Mouse (Mus musculus) right cerebral cortex, adult 18-20 months (tissue): ENCODE measurements around the gene Inpp5k.

Experiments
- DNase-seq: peaks from one replicate; pipeline ENCODE4 v3.0.0; 2022; ENCODE audit warnings: mixed read lengths

Inpp5k gene

DNA sequence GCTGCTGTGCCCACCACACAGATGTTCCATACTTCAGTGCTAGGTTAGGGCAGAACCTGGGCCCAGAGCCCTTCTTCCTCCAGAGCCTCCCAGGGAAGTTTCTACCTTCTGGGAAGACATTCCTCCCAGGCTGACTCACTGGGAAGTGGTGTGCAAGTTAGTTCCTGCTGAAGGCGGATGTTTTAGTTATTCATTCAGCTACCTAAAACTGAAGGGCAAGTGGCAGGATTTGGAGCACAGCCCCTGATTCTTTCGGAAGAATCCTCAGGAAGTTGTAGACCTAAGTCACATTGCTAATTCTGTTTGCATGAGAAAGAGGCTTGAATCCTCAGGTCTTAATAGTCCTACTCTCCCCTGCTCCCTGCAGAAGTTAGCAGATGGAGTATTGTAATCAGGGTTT lies 9.4 kb upstream of the Inpp5k start:
- DNase-seq, result no peak

DNA sequence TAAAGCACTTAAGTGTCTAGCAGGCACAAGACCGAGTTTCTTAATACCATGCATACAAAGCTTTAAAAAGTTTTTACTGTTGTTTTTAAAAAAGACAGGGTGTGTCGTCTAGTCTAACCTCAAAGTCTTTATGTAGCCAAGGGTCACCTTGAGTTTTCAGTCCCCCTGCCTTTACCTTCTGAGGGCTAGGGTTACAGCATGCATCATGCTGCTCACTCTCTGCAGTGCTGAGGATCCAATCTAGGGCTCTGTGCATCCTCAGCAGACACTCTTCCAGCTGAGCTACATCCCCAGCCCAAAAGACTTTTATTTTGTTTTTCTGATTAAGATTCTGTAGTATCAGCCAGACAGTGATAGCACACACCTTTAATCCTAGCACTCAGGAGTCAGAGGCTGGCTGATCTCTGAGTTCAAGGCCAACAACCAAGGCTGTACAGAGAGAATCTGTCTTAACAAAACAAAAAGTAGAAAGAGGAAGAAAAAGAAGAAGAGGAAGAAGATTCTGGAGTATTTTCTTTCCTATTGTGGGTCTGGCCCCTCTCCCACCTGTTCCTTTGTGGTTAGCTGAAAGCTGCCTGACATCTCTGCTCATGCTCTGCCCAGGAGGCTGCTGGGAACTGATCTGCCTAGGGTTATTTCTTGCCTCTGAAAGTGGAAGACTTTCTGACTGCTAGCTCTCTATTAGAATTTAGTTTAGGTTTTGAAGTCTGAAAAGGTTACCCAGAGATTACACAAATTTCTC lies 8.0 kb upstream of the Inpp5k start:
- DNase-seq, result no peak

DNA sequence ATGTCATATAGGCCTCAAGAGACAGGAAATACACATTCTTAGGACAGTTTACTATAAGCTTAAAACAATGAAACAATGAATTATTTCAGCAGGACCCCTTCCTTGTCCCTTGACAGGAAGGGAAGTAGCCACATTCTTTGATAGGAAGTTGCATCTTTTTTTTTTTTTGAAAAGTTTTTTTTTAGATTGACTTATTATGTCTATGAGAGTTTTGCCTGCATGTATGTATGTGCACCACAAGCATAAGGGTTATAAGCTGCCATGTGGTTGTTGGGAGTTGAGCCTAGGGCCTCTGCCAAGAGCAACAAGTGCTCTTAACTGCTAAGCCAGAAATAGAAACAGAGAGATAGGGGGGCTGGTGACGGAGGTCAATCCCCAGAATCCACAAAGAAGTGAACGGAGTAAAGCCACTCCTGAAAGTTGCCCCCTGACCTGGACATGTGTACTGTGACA lies 6.7 kb upstream of the Inpp5k start:
- no peak for DNase-seq

DNA sequence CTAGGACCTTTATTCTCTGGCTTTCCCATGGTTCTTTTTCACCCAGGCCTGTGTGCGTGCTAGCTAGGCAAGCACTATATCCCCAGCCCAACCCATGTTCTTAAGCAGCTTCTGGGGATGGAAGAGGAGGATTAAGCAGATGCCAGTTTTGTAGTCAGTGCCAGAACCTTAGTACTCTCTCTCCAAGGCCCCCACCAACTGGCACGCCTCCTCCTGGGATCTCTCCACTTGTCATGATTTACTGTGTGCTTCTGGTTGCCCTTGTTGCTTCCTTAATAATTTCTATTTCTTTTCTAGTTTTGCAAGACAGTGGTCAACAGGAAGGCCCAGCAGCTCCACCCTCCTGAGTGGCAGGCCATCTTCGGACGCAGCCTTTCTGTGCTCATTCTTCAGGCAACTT lies 5.0 kb upstream of the Inpp5k start:
- DNase-seq, result peak; percentile 49

DNA sequence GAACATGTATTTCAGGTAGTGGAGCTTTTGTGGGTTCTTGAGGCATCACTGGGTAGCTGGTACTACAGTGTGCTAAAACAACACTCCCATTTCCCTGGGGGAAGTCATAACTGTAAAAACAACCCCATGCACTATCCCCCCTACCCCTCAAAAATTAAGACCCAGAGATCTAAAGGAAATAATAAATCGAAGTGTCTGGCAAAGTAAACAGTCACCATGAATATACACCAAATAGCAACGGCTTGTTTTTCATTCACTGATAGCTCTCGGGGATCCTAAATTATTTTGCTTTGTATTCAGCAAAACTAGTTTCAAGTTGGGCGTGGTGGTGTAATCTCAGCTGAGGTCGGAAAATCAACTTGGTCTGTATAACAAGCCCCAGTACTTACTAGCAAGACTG lies 690 bp upstream of the Inpp5k start:
- DNase-seq, result no peak

DNA sequence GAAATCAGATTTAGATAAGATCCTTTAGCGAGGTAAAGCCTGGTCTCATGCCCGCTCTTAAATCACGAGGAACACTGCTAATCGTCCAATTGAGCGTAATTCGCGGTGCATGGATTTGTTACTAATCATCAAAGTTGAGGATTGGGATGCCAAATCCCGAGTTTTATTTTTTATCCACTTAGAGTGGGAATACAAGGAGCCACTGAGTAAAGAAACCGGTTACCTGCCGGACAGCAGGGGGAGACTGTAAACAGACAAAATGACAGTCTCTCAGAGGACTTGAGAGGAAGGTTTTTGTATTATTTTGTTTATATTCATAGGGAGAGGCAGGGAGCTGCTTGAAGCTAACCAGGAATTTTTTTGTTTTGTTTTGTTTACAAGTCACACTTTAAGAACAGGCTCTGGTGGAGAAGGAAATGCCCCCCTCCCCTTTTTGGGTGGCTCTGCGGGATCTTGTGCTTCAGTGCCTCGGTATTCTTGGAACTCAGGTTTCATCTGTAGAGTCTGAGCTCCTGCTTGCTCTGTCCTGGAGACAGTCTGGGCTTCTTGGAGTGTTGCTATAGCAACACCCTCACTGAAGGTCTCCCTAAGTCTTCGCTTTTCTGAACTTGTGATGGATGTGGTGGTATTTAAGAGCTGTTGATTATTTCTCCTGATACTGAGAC lies 905 bp downstream of the Inpp5k start:
- DNase-seq, result no peak

DNA sequence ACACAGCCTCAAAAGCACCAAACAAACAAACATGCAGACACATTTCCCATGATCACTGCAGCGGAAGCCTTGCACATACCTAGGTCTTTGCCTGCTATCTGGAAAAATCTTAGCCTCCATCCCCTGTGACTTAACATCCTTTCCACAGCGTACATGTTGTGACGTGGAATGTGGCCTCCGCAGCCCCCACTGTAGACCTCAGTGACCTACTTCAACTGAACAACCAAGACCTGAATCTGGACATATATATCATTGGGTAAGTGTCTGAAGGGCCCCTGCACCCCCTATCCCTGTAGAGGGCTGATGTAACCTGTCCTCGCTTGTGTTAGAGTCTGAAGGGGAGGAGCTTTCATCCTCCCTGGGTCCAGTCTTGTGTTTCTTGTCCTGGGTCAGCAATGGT lies 2.1 kb downstream of the Inpp5k start:
- no peak for DNase-seq

DNA sequence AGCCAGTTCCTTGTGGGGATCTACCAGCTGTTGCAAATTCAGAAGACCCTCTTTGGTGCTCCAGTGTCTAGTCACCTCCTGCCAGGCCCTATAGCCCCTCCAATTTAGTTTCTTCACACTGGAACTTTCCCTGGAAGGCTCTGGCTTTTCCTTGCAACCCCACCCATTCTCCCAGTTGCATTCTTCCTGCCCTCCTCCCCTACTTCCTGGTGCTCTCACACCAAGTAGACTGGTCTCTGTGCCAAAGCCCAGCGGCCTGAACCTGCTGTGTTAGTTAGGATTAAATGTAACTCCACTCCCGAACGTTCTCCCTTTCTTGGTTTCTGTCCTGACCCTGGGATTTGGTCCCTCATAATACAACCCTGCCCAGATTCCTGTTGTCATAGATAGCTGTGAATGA lies 4.0 kb downstream of the Inpp5k start:
- no peak for DNase-seq

DNA sequence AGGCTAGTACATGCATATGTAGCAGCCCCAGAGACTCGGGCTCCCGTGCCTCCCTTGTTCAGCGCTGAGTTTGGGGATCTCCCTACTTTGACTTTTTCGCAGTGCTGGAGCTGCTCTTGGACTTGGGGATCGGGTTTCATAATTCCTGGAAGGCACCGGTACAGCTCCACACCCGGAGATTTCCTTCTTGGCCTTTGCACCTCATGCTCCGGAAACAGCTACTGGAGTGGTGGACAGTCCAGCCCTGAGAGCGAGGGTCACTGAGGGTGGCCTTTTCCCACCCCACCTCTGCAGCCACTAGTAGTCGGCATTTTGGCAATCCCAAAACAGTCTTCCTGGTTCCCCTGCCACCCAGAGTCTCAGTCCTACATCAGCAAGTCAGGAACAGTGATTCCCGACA lies 4.5 kb downstream of the Inpp5k start:
- no peak for DNase-seq

DNA sequence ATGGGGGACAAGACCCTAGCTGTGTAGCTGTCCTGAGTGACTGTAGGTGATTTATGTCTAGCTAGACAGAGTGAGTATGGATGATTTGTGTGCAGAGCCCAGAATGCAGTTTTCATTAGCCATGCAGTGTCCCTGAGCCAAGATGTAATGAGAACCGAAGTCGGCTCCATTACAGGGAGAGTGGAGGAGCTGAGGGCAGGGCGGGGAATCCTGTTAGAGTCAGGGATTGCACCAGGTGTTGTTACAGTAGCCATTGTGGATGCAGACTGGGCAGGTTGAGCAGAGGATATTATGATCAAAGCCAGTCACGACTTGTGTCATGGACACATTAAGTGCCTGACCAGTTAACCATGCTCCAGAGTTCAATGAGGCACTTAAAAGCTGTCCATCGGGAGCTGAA lies 12.5 kb downstream of the Inpp5k start:
- no peak for DNase-seq

DNA sequence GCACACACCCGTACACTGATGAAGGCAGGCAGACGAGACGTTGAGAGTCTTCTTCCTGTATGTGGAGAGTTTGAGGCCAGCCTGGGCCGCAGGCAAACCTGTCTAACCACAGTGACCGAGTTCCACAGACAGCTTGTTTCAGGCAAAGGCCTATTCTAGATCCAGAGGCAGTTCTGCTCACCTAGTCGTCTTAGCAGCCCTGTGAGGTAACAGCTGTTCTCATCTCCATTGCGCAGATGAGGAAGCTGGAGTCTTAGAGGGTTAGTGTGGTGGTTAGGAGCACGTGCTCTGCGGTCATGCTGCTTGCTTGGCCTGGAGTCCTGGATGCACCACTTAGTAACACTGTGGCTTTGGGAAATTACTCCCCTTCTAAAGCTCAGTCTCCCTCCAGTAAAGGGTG lies 13.9 kb downstream of the Inpp5k start:
- DNase-seq, result no peak

DNA sequence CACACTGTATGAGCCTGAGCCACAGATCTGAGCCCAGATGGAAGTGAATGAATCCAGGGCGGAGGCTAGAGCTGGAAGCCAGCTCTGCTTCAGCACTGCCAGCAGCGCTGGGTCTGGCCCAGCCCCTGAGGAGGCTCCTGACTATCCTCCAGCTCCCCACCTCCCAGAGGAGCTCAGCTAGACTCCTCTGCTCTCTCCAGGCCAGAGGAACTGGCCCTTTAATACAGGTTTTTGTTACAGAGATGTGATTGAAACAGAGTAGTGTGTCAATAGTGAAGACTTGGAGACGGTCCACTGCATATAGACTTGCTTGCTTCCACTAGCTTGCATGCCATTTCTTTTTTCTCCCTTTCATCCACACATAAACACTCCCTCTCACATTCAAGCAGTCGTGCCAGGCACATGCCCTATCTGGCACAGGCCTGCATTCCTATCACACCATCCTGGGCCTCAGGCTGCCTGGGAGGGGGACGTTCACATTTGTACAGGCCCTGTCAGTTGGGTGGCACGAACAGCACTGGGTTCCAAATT lies 17.0 kb downstream of the Inpp5k start:
- peak; percentile 62 for DNase-seq

DNA sequence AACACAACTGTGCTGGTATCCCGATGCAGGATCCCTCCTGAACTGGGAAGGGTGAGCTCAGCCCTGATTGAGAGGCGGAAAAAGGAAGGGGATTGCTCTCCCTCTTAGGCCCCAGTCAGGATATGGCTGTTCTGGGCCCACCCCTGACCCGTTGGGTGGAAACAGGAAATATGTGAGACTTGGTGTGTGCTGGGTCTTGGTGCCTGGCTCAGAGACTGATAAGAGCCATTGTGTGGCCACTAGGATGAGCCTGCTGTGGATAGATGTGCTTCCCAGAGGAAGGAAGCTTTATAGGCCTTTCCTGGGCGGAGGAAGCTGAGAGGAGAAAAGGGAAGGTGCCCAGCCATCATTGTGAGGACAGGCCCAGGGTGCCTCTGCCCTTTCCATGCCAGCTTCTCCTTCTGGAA lies 18.4 kb downstream of the Inpp5k start:
- no peak for DNase-seq

DNA sequence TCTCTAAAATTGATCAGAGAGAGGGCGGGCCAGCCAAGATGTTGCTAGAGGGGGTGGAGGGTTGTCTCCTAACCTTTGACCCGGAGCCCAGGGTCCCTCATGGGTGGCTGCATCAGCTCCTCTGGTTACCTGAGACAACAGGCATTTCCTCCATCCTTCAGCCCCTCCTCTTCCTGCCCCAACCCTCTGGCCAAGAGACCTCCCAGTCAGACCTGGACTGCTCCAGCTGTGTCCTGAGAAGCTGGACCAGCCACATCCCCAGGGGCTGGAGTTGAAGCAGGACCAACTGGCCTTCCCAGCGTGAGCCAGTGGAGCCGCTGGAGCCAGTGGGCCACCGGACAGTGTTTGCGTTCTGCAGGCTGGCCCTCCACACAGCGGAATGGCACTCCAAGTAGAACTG lies 19.5 kb downstream of the Inpp5k start, which contains the start of gene Myo1c:
TSS of gene Myo1c (plus strand) at position 194 of the 400 bp plus-strand sequence.
- no peak for DNase-seq

DNA sequence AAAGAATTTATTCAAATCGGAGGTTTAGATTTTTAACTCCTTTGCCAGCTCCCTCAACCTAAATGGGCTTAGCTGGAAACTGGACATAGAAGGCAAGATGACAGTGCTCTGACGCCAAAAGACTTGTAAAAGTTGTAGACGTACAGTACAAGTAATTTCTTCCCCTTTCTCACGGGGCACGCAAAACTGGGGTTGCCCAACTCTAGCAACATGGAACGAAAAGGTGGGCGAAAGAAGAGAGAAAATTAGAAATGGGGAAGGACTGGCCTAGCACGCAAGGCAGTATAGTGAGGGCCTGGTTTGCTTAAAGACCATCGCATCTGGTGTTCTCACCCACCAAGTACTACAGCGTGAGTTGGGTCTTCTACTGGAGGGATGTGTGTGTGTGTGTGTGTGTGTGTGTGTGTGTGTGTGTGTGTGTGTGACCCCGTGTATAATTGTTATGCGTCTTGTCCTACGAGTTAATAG lies 20.2 kb downstream of the Inpp5k start:
- no peak for DNase-seq

DNA sequence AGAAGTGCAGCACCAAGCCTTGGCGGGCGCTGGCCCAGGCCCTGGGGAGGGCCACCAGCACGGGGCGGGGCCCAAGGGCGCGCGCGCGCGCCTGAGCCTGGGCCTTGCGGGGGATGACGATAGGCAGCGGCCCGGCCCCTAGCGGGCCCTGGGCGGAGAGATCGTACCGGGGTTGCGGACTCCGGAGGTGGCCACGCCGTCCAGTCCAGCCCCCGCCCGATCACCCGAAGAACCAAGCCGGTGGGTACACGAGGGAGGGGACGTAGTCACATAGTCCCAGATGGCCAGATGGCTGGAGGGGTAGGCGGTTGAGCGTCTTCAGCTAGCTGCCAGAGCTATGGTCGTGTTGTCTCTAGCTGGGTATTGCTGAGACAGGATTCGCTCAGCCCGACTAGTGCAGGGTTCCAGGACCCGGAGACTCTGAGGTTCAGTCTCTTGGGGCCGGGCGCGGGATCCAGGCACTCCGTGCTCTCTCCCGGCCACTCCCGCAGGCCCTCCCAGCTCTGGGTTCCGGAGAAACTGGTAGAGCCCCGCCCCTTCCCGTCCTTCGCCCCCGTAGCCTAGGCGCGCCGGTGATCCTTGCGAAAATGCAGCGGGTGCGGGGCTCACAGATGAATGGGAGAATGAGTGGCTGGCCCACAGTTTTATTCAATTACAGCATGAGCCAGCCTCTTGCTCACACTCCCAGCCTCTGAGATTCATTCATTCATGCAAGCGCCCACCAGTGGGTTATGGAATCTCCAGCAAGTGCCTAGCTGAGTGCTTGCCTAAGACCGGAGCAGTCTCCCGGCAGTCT lies 20.8 kb downstream of the Inpp5k start:
- DNase-seq, result peak; percentile 86

DNA sequence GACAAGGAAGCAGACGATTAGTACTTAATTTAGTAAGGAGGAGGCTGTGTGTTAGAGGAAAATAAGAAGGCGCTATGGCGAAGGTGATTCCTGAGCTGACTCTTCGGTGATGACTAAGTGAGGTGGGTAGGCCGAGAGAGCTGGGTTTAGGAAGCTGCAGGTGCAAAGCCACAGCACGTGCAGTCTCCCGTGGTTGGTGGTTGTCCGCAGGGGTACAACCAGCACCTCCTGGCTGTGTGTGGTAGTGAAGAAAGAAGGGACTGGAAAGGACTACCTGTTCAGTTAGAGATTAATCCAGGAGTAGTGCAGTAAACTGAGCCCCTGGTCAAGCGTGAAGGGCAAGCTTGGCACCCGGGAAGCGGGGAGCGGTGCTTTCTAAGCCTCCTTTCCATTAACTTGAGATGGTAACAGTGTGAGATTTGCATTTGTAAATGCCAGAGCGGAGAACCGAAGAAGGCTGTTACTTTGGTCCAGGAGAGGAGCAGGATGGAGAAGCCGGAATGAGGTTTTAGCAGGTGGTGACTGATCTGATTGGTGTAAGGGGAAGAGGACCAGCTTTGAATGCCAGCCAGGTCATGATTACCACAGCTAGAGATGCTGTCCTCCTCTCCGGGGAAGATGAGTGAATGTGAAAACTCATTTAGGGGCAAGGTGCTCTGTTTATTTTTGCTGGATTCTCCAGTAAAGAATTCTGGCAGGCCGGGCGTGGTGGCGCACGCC lies 21.6 kb downstream of the Inpp5k start:
- no peak for DNase-seq

DNA sequence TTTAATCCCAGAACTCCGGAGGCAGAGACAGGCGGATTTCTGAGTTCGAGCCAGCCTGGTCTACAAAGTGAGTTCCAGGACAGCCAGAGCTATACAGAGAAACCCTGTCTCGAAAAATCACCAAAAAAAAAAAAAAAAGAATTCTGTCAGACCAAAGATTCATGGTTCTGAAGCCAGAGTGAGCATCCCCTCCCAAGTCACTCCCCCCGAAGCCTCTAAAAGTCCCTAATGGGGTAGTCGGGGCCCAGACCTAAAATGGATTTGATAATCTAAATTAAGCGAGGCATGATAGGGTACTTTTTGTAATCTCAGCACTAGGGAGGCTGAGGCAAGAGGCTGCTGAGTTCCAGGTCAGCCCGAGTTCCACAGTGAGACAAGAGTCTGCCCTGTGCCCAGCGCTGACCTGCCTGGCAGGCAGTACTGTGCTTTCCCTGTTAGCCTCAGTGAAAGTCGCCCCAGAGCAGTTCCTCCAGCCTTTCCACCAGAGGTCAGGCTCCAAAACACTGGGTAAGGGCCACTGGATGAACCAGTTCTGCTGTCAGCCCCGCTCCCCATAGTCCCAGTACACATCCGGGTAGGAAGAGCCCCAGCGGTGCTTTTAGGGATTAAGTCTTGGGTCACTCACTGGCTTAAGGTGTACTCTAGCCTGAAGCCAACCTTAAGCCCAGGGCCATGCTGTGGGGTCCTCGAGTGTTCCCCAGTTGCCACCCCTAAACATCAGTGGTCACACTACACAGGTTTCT lies 22.3 kb downstream of the Inpp5k start:
- no peak for DNase-seq

DNA sequence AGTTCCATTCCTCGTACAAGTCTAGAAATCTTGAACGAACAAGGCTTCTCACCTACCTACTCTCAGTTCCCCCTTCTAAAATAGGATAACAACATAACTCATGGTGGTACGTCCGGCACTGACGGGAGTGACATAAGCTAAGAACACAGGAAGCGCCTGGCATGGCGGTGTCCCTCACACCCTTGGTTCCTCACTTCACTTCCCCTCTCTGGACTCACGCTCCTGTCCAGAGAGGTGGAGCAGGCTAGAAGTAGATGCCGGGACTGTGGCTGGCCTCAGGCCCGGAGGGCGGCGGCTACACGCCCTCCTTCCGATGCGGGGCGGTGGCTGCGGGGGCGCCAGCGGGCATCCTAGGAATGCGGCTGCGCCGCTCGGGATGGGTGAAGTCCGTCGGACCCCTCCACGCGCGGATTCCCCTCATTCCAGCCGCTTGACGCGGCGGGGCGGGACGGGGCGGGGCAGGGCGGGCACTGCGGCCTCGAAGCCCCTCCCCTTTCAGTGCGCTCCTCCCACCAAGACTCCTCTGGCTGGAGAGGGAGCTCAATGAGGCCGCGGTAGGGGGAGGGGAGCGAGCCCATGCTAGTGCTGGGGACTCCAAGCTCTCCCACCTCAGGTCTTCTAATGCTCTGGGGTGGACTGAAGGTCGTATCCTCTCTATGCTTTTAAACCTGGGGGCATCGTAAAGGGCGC lies 23.1 kb downstream of the Inpp5k start:
- peak; percentile 44 for DNase-seq

DNA sequence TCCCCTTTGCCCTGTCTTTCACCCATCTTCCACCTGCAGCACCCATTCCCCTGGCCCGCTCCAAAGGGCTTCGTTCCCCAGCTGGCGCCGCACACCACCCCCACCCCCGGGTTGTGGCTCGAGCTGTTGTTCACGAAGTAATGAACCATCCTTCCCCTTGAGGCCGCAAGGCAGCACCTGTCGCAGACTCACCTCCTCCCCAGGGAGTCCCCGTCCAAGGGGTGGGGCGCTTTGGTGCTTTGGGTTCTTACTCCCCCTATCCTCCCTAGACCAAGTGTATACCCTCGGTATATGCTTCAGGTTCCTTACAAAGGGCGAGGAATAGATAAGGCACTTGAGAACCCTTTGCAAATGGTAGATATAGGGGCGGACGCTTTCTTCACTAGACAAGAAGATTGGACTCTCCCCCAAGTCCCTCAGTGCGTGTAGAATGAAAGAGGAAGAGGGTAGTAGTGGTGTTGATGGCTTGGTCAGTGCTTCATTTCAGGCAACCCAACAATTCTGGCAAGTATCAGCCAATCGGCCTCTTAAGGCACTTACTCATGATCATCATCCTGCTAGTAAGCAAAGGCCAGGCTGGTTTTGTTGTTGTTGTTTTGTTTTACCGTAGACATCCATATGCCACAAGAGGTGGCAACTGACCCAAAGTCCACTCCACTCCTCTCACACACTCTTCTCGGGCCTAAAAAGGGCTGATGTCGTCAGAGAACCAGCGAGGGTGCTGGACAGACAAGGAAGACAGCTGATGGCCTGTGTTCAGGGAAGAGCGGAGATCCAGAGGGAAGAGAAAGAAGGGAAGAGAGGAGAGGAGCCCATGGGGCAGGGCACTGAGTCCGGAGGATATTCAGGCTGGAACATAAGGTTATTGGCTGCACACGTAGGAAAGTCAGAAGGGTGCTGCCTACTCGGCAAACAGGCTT lies 23.9 kb downstream of the Inpp5k start:
- DNase-seq, result no peak
